Mouse (Mus musculus) kidney, adult 10 weeks (tissue): ENCODE data around the gene Dnmt3b. TPM values are rescaled to one million over a fixed set of nuclear protein-coding genes. Genes with fewer than 3 reads are reported as not detected.

Experiments
- polyA plus RNA-seq: library from polyadenylated mRNA; stranded (reverse); fragments of 350-450 nt; fragmentation: Illumina TruSeq; extraction: RNeasy Lipid Tissue Mini Kit (QIAGEN cat#74804); gene quantifications from one replicate; pipeline ENCODE4 v1.2.3, GENCODE M21; 2014; ENCODE audit warnings: low read depth, low replicate concordance

Gene Dnmt3b
- 0.61 TPM for polyA plus RNA-seq

GRCm38 (mm10) chr2:153649298-153650013, at the start of gene Dnmt3b:
TSS of gene Dnmt3b (plus strand) at chr2:153649450.

GRCm38 (mm10) chr2:153631976-153632870, 17.0 kb upstream of the Dnmt3b start, which contains the start of gene Commd7:
TSS of gene Commd7 (minus strand) at chr2:153632781.

GRCm38 (mm10) chr2:153696352-153696751, 47.1 kb downstream of the Dnmt3b start, which contains the start of gene Dnmt3c:
TSS of gene Dnmt3c (plus strand) at chr2:153696652.

Other genes with a start within 250 kb of the Dnmt3b start
- not detected for gene 4930404H24Rik, start 156.7 kb upstream of the Dnmt3b start, polyA plus RNA-seq
- gene Nol4l, start 119.5 kb upstream of the Dnmt3b start, polyA plus RNA-seq: 4.6 TPM
- 7.7 TPM for gene Commd7, start 16.7 kb upstream of the Dnmt3b start, polyA plus RNA-seq
- gene Dnmt3c, start 47.2 kb downstream of the Dnmt3b start, polyA plus RNA-seq: not detected
- 220 TPM for gene Mapre1, start 91.8 kb downstream of the Dnmt3b start, polyA plus RNA-seq
- gene Efcab8, start 130.5 kb downstream of the Dnmt3b start, polyA plus RNA-seq: not detected
- gene Sun5, start 221.6 kb downstream of the Dnmt3b start, polyA plus RNA-seq: not detected
- gene Bpifb2, start 225.6 kb downstream of the Dnmt3b start, polyA plus RNA-seq: not detected